Mouse (Mus musculus) myocyte (in vitro differentiated cells): ENCODE measurements around the gene Gm42674. TPM values are rescaled to one million over a fixed set of nuclear protein-coding genes. Genes with fewer than 3 reads are reported as not detected.

Experiments used
- H3K27me3 ChIP-seq: one replicate; pipeline ENCODE4 v1.6.1; 2011; ENCODE audit not compliant: control insufficient read depth, insufficient read depth, insufficient read length
- H3K36me3 ChIP-seq: one replicate; pipeline ENCODE4 v1.6.1; 2011; ENCODE audit not compliant: control insufficient read depth, insufficient read depth
- H3K4me2 ChIP-seq: one replicate; pipeline ENCODE4 v1.6.1; 2011; ENCODE audit warnings: low read depth, control low read depth
- H3K4me3 ChIP-seq: one replicate; pipeline ENCODE4 v1.5.1; 2011; ENCODE audit warnings: mild to moderate bottlenecking, control low read depth, moderate library complexity
- H3K79me2 ChIP-seq: one replicate; pipeline ENCODE4 v1.6.1; 2011; ENCODE audit not compliant: control insufficient read depth, insufficient read depth
- H3ac ChIP-seq: one replicate; pipeline ENCODE4 v1.6.1; 2011; ENCODE audit not compliant: control insufficient read depth, insufficient read length
- CEBPB ChIP-seq: IDR thresholded peaks from 2 replicates; pipeline ENCODE4 v1.6.1; 2011; ENCODE audit warnings: mild to moderate bottlenecking, moderate library complexity; ENCODE audit not compliant: poor library complexity, insufficient read depth, severe bottlenecking
- E2F4 ChIP-seq: IDR thresholded peaks from one replicate; pipeline ENCODE4 v1.6.1; 2011; ENCODE audit warnings: mild to moderate bottlenecking, control low read depth, moderate library complexity; ENCODE audit not compliant: insufficient read depth
- MAX ChIP-seq: IDR thresholded peaks from one replicate; pipeline ENCODE4 v1.6.1; 2011; ENCODE audit warnings: low read depth, mild to moderate bottlenecking, control low read depth
- MYOD1 ChIP-seq, 3 experiments: IDR thresholded peaks; one replicate each; pipeline ENCODE4 v1.6.1; 2011; ENCODE audit warnings: control low read depth in 2 of 3, low read depth in 2 of 3, mild to moderate bottlenecking in 2 of 3, moderate library complexity in 1 of 3; ENCODE audit not compliant: insufficient read length in 2 of 3, control insufficient read depth in 1 of 3
- MYOG ChIP-seq, 3 experiments: IDR thresholded peaks; one replicate each; pipeline ENCODE4 v1.6.1; 2011; ENCODE audit warnings: control low read depth in 2 of 3, low read depth in 2 of 3, mild to moderate bottlenecking in 2 of 3; ENCODE audit not compliant: insufficient read length in 2 of 3, control insufficient read depth in 1 of 3, insufficient read depth in 1 of 3
- POLR2A ChIP-seq: IDR thresholded peaks from one replicate; pipeline ENCODE4 v1.6.1; 2011; ENCODE audit warnings: low read depth, mild to moderate bottlenecking, control low read depth, moderate library complexity; ENCODE audit not compliant: insufficient read length
- POLR2AphosphoS2 ChIP-seq: IDR thresholded peaks from one replicate; pipeline ENCODE4 v1.6.1; 2011; ENCODE audit warnings: low read depth, control low read depth; ENCODE audit not compliant: insufficient read length
- REST ChIP-seq: IDR thresholded peaks from one replicate; pipeline ENCODE4 v1.6.1; 2011; ENCODE audit warnings: mild to moderate bottlenecking, control low read depth, moderate library complexity; ENCODE audit not compliant: insufficient read depth, insufficient read length
- SRF ChIP-seq: IDR thresholded peaks from one replicate; pipeline ENCODE4 v1.6.1; 2011; ENCODE audit warnings: low read depth; ENCODE audit not compliant: control insufficient read depth, insufficient read length
- TCF12 ChIP-seq: IDR thresholded peaks from one replicate; pipeline ENCODE4 v1.6.1; 2011; ENCODE audit warnings: mild to moderate bottlenecking, control low read depth; ENCODE audit not compliant: poor library complexity, insufficient read depth, severe bottlenecking
- TCF3 ChIP-seq: IDR thresholded peaks from one replicate; pipeline ENCODE4 v1.6.1; 2011; ENCODE audit warnings: low read depth, control low read depth; ENCODE audit not compliant: insufficient read length
- USF1 ChIP-seq: IDR thresholded peaks from one replicate; pipeline ENCODE4 v1.6.1; 2011; ENCODE audit warnings: low read depth, mild to moderate bottlenecking, control low read depth, moderate library complexity
- polyA plus RNA-seq: library from polyadenylated mRNA; unstranded; fragments of >200 nt; fragmentation: generic; extraction: Trizol; gene quantifications from one replicate; pipeline ENCODE4 v1.2.1, GENCODE M21; 2012; ENCODE audit warnings: missing spikeins

Gene Gm42674
- polyA plus RNA-seq, 1 experiment, result 0.89 TPM

- Histone ChIP-seq H3K36me3 (no peaks in the 10 kb centered on the region), H3K4me2 (peak overlapping the region; percentile 85), H3K27me3 (no peaks in the 10 kb centered on the region), H3ac (no peak overlapping the region), H3K79me2 (no peaks in the 10 kb centered on the region), H3K4me3 (peak overlapping the region; percentile 3)
- TF ChIP-seq USF1 (no peak), E2F4 (no peak), TCF3 (peak; percentile 55), POLR2AphosphoS2 (no peak), MYOG (IDR thresholded peaks at IDR 0.05; ENCODE audit: control insufficient read depth in 1 of 3, insufficient read depth in 1 of 3, insufficient read length in 2 of 3, low read depth in 2 of 3) (peak in 2 of 3 experiments; percentile 54 to 83), SRF (no peak), REST (no peak), CEBPB (no peak), POLR2A (peak; percentile 27), MAX (no peak), MYOD1 (IDR thresholded peaks at IDR 0.05; ENCODE audit: control insufficient read depth in 1 of 3, insufficient read length in 2 of 3, low read depth in 2 of 3) (peak in 2 of 3 experiments; percentile 50 to 82), TCF12 (no peak)
Measured at GRCm38 (mm10) chr3:90586906-90587305, 14.8 kb upstream of the Gm42674 start.

- peak overlapping the region; percentile 85 for H3K4me2 ChIP-seq
- H3K36me3 ChIP-seq, result no peaks in the 10 kb centered on the region
- H3K79me2 ChIP-seq, result no peaks in the 10 kb centered on the region
- H3K27me3 ChIP-seq, result no peaks in the 10 kb centered on the region
- peak overlapping the region; percentile 3 for H3K4me3 ChIP-seq
- no peak overlapping the region for H3ac ChIP-seq
- TF ChIP-seq POLR2A, result peak; percentile 13
- no peak for TF ChIP-seq USF1
- TF ChIP-seq SRF, result no peak
- peak in 1 of 3 experiments; percentile 24 for TF ChIP-seq MYOD1 (IDR thresholded peaks at IDR 0.05; ENCODE audit: control insufficient read depth in 1 of 3, insufficient read length in 2 of 3, low read depth in 2 of 3)
- no peak for TF ChIP-seq REST
- TF ChIP-seq E2F4, result no peak
- no peak for TF ChIP-seq TCF12
- TF ChIP-seq TCF3, result no peak
- TF ChIP-seq CEBPB, result no peak
- no peak for TF ChIP-seq POLR2AphosphoS2
- TF ChIP-seq MYOG (IDR thresholded peaks at IDR 0.05; ENCODE audit: control insufficient read depth in 1 of 3, insufficient read depth in 1 of 3, insufficient read length in 2 of 3, low read depth in 2 of 3), result peak in 1 of 3 experiments; percentile 22
- no peak for TF ChIP-seq MAX
Measured at GRCm38 (mm10) chr3:90587361-90588101, 14.2 kb upstream of the Gm42674 start.

GRCm38 (mm10) chr3:90589390-90589789 lies 12.3 kb upstream of the Gm42674 start:
- Histone ChIP-seq H3K4me2 (peak overlapping the region; percentile 51), H3ac (no peak overlapping the region), H3K4me3 (no peak overlapping the region), H3K36me3 (no peaks in the 10 kb centered on the region), H3K27me3 (no peaks in the 10 kb centered on the region), H3K79me2 (no peaks in the 10 kb centered on the region)
- TF ChIP-seq POLR2A (no peak), TCF12 (no peak), POLR2AphosphoS2 (no peak), E2F4 (no peak), MYOD1 (IDR thresholded peaks at IDR 0.05; ENCODE audit: control insufficient read depth in 1 of 3, insufficient read length in 2 of 3, low read depth in 2 of 3) (peak in 2 of 3 experiments; percentile 56 to 80), USF1 (no peak), MAX (no peak), TCF3 (no peak), REST (no peak), MYOG (IDR thresholded peaks at IDR 0.05; ENCODE audit: control insufficient read depth in 1 of 3, insufficient read depth in 1 of 3, insufficient read length in 2 of 3, low read depth in 2 of 3) (peak in 1 of 3 experiments; percentile 13), SRF (no peak), CEBPB (no peak)

GRCm38 (mm10) chr3:90589947-90590346 lies 11.8 kb upstream of the Gm42674 start, which contains the start of gene S100a2:
TSS of gene S100a2 (plus strand) at chr3:90590247.
- Histone ChIP-seq H3K79me2 (no peaks in the 10 kb centered on the region), H3K27me3 (no peaks in the 10 kb centered on the region), H3K4me2 (peak within 1 kb of the TSS; percentile 51), H3ac (no peak within 1 kb of the TSS), H3K36me3 (no peaks in the 10 kb centered on the region), H3K4me3 (no peak within 1 kb of the TSS)
- TF ChIP-seq TCF12, result no peak
- TF ChIP-seq CEBPB, result no peak
- TF ChIP-seq REST, result no peak
- TF ChIP-seq SRF, result no peak
- TF ChIP-seq MYOG (IDR thresholded peaks at IDR 0.05; ENCODE audit: control insufficient read depth in 1 of 3, insufficient read depth in 1 of 3, insufficient read length in 2 of 3, low read depth in 2 of 3), result no peak

GRCm38 (mm10) chr3:90594466-90594865 lies 7.2 kb upstream of the Gm42674 start:
- TF ChIP-seq POLR2AphosphoS2 (no peak), SRF (no peak), CEBPB (no peak), USF1 (no peak), MYOD1 (IDR thresholded peaks at IDR 0.05; ENCODE audit: control insufficient read depth in 1 of 3, insufficient read length in 2 of 3, low read depth in 2 of 3) (no peak), E2F4 (no peak), MYOG (IDR thresholded peaks at IDR 0.05; ENCODE audit: control insufficient read depth in 1 of 3, insufficient read depth in 1 of 3, insufficient read length in 2 of 3, low read depth in 2 of 3) (no peak), TCF3 (no peak), TCF12 (no peak), REST (no peak), MAX (no peak), POLR2A (no peak)
- Histone ChIP-seq H3K4me2 (no peak overlapping the region), H3K4me3 (no peak overlapping the region), H3K79me2 (no peaks in the 10 kb centered on the region), H3K27me3 (no peaks in the 10 kb centered on the region), H3ac (no peak overlapping the region), H3K36me3 (no peaks in the 10 kb centered on the region)
